Mouse (Mus musculus) left cerebral cortex, adult 9 months (tissue): Measurements from ENCODE around the gene Nfib.

Experiments
- DNase-seq, 2 experiments: peaks; one replicate each; pipeline ENCODE4 v3.0.0; 2022; ENCODE audit warnings: low spot score in 2 of 2

Gene Nfib

DNA sequence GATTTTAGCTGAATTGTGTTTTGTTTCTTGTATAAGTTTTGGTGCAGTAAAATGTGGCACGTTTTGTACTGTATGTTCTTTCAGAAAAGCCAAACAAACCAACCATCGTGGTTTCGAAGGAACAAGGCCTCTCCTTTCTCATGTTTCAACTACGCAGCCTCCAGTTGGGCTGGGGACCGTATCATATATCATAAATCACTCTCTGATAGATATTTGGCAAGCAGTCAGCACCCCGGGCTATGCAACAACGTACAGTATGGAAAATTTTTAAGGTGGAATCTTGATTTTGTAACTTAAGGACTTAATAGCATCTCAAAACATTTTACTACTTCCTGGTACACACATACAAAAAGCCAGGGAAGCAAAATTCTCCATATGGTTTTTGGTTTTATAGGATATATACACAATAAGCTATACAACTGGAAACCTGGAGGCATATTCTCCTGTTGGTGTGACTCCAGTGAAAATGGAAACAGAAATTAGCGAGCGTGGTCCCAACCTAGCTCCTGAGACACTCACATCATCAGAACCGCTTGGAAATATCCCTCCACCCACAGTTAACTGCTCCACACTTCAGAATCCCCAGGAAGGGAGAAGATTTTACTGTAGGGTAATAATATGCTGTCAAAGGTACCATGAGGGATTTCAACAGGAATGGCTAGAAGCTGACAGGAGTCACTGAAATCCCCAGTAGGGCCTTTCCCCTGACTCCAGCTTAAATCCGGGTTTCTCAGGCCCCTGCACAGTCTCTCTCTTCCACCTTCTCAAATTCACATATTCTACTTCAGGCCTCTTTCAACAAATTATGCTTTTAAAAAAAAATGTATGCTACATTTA is 455.8 kb downstream of the Nfib start:
- DNase-seq = no peak

DNA sequence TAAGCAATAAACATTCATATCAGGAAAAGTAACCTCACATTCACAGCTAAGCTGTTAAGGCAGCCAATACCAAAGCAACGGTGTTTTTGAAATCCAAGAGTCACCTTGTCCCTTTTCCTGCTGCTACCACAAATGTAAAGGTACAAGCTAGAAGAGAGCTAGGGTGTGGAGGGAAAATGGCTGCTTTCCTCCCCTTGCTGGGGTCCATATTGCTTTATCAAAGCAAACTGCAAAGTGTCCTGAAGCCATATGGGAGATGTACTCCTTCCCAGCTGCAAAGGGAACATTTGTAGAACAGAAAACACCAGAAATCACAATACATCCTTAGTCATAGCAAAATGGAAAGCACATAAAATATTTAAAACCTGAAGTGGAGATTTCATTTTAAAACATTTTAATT is 456.6 kb downstream of the Nfib start:
- no peak for DNase-seq

DNA sequence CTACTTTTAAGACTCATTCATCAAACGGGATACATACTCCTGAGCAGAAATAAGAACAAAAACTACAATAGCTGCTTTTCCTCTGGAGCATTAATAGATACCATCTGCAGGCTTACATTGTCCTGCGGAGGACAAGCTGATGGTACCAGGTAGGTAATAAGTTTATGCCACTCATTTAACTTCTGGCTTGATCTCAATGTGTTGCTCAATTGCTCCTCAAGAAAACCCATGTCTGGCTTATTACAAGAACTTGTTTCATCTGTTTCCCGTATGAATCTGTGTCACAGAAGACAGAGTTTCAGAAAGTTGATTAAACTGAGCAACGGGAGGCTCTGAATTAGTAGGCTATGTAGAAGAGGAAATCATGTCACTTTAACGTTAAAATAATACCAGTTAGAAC is 457.5 kb downstream of the Nfib start:
- DNase-seq = no peak

DNA sequence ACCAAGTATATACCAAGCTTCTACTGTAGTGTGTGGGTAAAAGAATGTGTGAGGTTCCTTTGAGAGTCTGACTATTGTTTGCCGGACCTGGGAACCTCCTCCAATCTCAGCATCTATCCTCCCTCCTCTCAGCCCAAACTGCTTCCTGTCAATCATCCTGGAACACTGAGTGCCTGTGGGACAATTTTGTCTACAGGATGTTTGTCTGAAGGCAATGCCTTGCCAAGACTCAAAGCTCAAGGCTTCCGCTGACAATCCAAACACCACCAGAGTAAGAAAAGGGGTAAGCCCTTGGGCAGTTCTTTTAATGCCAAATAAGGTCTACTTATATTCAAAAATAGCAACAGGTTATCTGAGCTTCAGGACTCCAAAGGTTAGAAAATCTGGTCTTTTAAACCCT is 459.3 kb downstream of the Nfib start:
- no peak for DNase-seq
